In genomic region chr2:118511779-118512417, GRCm38 (mm10) we compare ENCODE assay signal across 9 mouse cellular contexts. TPM values are rescaled to one million over a fixed set of nuclear protein-coding genes. Genes with fewer than 3 reads are reported as not detected.
DNase-seq lines count a peak whose midpoint lies in the region; ATAC-seq and TF ChIP-seq lines count a peak whose summit lies in the region.
"Had no signal": no experiment of that assay in that cellular context is flagged by ENCODE, and none has a peak within 500 bp of the region (broad histone marks: within the 10 kb centered on the region; RNA-seq: fewer than 3 reads in every experiment).

No protein-coding gene starts in this region.

- DNase-seq in forebrain, embryonic 10.5 days (ENCODE audit: extremely low spot score, low spot score) = no peak
- DNase-seq in lung, adult 2 months = no peak
- DNase-seq in spleen, adult 18-20 months = no peak
- DNase-seq in thymus, postnatal 36 days = no peak
- DNase-seq: cerebellum, adult 11 months had no signal

- TF ChIP-seq POLR2A in lung, adult 2 months (IDR thresholded peaks at IDR 0.05; ENCODE audit: borderline replicate concordance, extremely low read depth, low read depth, low read length) = no peak

- H3K27ac ChIP-seq in forebrain, embryonic 10.5 days = peak overlapping the region; percentile 74
- no peak overlapping the region for H3K27ac ChIP-seq in forebrain, embryonic 15.5 days (replicated peaks)
- peak overlapping the region; percentile 53 for H3K27ac ChIP-seq in lung, embryonic 16.5 days (ENCODE audit: low read length)
- peak overlapping the region; percentile 5 to 31; a peak in 2 of 4 replicates for H3K27ac ChIP-seq in heart, embryonic 14.5 days (replicated peaks in 1 of 2; ENCODE audit: control insufficient read depth in 1 of 2, insufficient read depth in 1 of 2, low read depth in 2 of 2, low read length in 2 of 2)

- no peak overlapping the region for H3K9ac ChIP-seq in forebrain, embryonic 15.5 days (replicated peaks)
- H3K9ac ChIP-seq in lung, embryonic 16.5 days (ENCODE audit: low read length) = no peak overlapping the region
- H3K9ac ChIP-seq in heart, embryonic 14.5 days (ENCODE audit: low read length) = no peak overlapping the region

- WGBS in forebrain, embryonic 10.5 days = 59% methylated on average over 11 of the region's 11 CpGs
- WGBS in forebrain, embryonic 15.5 days = 68% methylated on average over 11 of the region's 11 CpGs
- 46% methylated on average over 11 of the region's 11 CpGs for WGBS in lung, embryonic 16.5 days
- WGBS in lung, adult 2 months = 30% methylated on average over 11 of the region's 11 CpGs
- 58% methylated on average over 11 of the region's 11 CpGs for WGBS in heart, embryonic 14.5 days

- no peak for TF ChIP-seq CTCF in lung, adult 2 months (IDR thresholded peaks at IDR 0.05; ENCODE audit: insufficient read depth, low read length)

- H3K4me2 ChIP-seq in forebrain, embryonic 15.5 days (replicated peaks) = no peak overlapping the region
- H3K4me2 ChIP-seq in lung, embryonic 16.5 days (ENCODE audit: low read depth, low read length) = no peak overlapping the region
- no peak overlapping the region for H3K4me2 ChIP-seq in heart, embryonic 14.5 days (ENCODE audit: low read length)

- no peaks in the 10 kb centered on the region for H3K36me3 ChIP-seq in forebrain, embryonic 10.5 days (replicated peaks)
- H3K36me3 ChIP-seq in forebrain, embryonic 15.5 days = no peaks in the 10 kb centered on the region
- no peaks in the 10 kb centered on the region for H3K36me3 ChIP-seq in lung, embryonic 16.5 days (ENCODE audit: control insufficient read depth, insufficient read depth, low read length)
- no peaks in the 10 kb centered on the region for H3K36me3 ChIP-seq in heart, embryonic 14.5 days (ENCODE audit: control insufficient read depth, insufficient read depth, low read length)

- peaks cover 20% of the 10 kb centered on the region for H3K27me3 ChIP-seq in forebrain, embryonic 10.5 days (ENCODE audit: poor library complexity, severe bottlenecking)
- no peaks in the 10 kb centered on the region; the same call in 1 of the 2 replicates for H3K27me3 ChIP-seq in forebrain, embryonic 15.5 days
- H3K27me3 ChIP-seq in lung, embryonic 16.5 days (ENCODE audit: control insufficient read depth, insufficient read depth, low read depth, low read length) = no peaks in the 10 kb centered on the region
- no peaks in the 10 kb centered on the region for H3K27me3 ChIP-seq in heart, embryonic 14.5 days (ENCODE audit: control insufficient read depth, insufficient read depth, low read length)

- ATAC-seq in forebrain, embryonic 15.5 days (replicated peaks) = no peak
- ATAC-seq in lung, embryonic 16.5 days (ENCODE audit: low read depth) = no peak
- no peak for ATAC-seq in heart, embryonic 14.5 days (ENCODE audit: insufficient number of reproducible peaks, insufficient read depth, low FRiP score, low read depth)
- 0 out of 2 replicates have a peak, but pooled peaks have one; percentile 18 for ATAC-seq in megakaryocyte, adult 5-6 weeks (ENCODE audit: poor library complexity, severe bottlenecking)

- peaks cover 39% of the 10 kb centered on the region for H3K4me1 ChIP-seq in forebrain, embryonic 10.5 days
- peaks cover 12% of the 10 kb centered on the region for H3K4me1 ChIP-seq in forebrain, embryonic 15.5 days
- H3K4me1 ChIP-seq in lung, embryonic 16.5 days (replicated peaks; ENCODE audit: control insufficient read depth, insufficient read depth, low read length) = peaks cover 24% of the 10 kb centered on the region
- H3K4me1 ChIP-seq in lung, adult 2 months (ENCODE audit: control insufficient read depth, insufficient read depth, low read length) = peaks cover 15% of the 10 kb centered on the region
- H3K4me1 ChIP-seq in heart, embryonic 14.5 days (ENCODE audit: control insufficient read depth in 2 of 2, insufficient read depth in 2 of 2, low read length in 2 of 2) = peaks cover 20 to 21% of the 10 kb centered on the region in 2 experiments; a peak in 3 of 4 replicates

- no peaks in the 10 kb centered on the region for H3K9me3 ChIP-seq in forebrain, embryonic 10.5 days
- H3K9me3 ChIP-seq in forebrain, embryonic 15.5 days = no peaks in the 10 kb centered on the region
- no peaks in the 10 kb centered on the region for H3K9me3 ChIP-seq in lung, embryonic 16.5 days (ENCODE audit: control insufficient read depth, low read length)
- H3K9me3 ChIP-seq in heart, embryonic 14.5 days (ENCODE audit: control insufficient read depth, low read length) = no peaks in the 10 kb centered on the region

- no peak overlapping the region for H3K4me3 ChIP-seq in forebrain, embryonic 10.5 days
- no peak overlapping the region for H3K4me3 ChIP-seq in forebrain, embryonic 15.5 days
- H3K4me3 ChIP-seq in lung, embryonic 16.5 days (ENCODE audit: low read length) = no peak overlapping the region
- no peak overlapping the region for H3K4me3 ChIP-seq in lung, adult 2 months (replicated peaks; ENCODE audit: extremely low read depth, low read depth, low read length)
- H3K4me3 ChIP-seq in heart, embryonic 14.5 days (ENCODE audit: control insufficient read depth in 1 of 2, insufficient read depth in 1 of 2, low read depth in 1 of 2, low read length in 2 of 2) = no peak overlapping the region

RNA-seq across cellular contexts. Expression of gene Srp14, which starts 32.4 kb away (rescaled TPM):
- 238 and 240 TPM in 2 replicates for polyA plus RNA-seq in forebrain, embryonic 10.5 days (2016; fragmentation: Nextera tagmentation; extraction: Ambion mirVana)
- 332 and 333 TPM in 2 replicates for polyA plus RNA-seq in forebrain, embryonic 15.5 days (2015; fragmentation: Nextera tagmentation; extraction: Ambion mirVana)
- 250 and 281 TPM in 2 replicates for polyA plus RNA-seq in lung, embryonic 16.5 days (2015; fragmentation: Nextera tagmentation; extraction: Ambion mirVana)
- 53.4 and 70.5 TPM in 2 replicates for polyA plus RNA-seq in lung, adult 2 months (2012; rRNA removed)
- 223 and 239 TPM in 2 replicates for polyA plus RNA-seq in heart, embryonic 14.5 days (2014; fragmentation: Nextera tagmentation; extraction: Ambion mirVana)
- 160 and 173 TPM in 2 replicates for total RNA-seq in megakaryocyte, adult 5-6 weeks (2015)
- total RNA-seq in megakaryocyte, adult 5-6 weeks (2017) = 181 and 193 TPM in 2 replicates

RNA-seq across cellular contexts. Expression of gene Bmf, which starts 37.6 kb away (rescaled TPM):
- 3.8 and 4.5 TPM in 2 replicates for polyA plus RNA-seq in forebrain, embryonic 10.5 days (2016; fragmentation: Nextera tagmentation; extraction: Ambion mirVana)
- 1.3 and 1.8 TPM in 2 replicates for polyA plus RNA-seq in forebrain, embryonic 15.5 days (2015; fragmentation: Nextera tagmentation; extraction: Ambion mirVana)
- 4.7 and 6.7 TPM in 2 replicates for polyA plus RNA-seq in lung, embryonic 16.5 days (2015; fragmentation: Nextera tagmentation; extraction: Ambion mirVana)
- 31.5 and 35.9 TPM in 2 replicates for polyA plus RNA-seq in lung, adult 2 months (2012; rRNA removed)
- 2.1 and 6.3 TPM in 2 replicates for polyA plus RNA-seq in heart, embryonic 14.5 days (2014; fragmentation: Nextera tagmentation; extraction: Ambion mirVana)
- total RNA-seq in megakaryocyte, adult 5-6 weeks (2015) = 8.8 and 12.4 TPM in 2 replicates
- 9.7 and 11.5 TPM in 2 replicates for total RNA-seq in megakaryocyte, adult 5-6 weeks (2017)
